Mouse (Mus musculus) monocyte, adult 2 months (primary cell): ENCODE measurements at regions not wholly inside any gene's neighbourhood (a gene's known extent, or its start where the extent isn't known, plus 50 kb on each side); places are given as distances from the start of the nearest gene placed in this dataset.

Experiments
- DNase-seq, 2 experiments: peaks; one replicate each; pipeline ENCODE4 v3.0.0; 2022; ENCODE audit warnings: low spot score in 2 of 2, low read depth in 1 of 2

GRCm38 (mm10) chr16:5829071-5829470, 56.1 kb upstream of the Rbfox1 start:
- no peak for DNase-seq

DNA sequence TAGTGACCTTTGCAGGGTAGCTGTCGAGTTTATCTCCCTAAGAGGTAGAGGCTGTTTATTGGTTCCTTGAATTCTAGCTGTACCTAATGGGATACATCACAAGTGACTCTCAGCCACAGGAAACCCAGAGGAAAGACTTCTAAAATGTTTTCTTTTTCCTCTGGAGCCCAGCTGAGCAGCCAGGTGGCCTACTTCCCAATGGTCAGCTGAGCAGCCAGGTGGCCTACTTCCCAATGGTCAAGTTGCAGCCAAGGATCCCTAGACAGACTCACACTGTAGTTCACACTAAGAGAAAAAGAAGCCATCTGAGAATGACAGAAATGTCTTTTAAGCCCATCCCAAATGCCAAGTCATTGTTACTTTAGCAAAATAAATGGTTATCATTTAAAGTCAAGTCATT, 61.8 kb upstream of the Rbfox1 start:
- DNase-seq = no peak

DNA sequence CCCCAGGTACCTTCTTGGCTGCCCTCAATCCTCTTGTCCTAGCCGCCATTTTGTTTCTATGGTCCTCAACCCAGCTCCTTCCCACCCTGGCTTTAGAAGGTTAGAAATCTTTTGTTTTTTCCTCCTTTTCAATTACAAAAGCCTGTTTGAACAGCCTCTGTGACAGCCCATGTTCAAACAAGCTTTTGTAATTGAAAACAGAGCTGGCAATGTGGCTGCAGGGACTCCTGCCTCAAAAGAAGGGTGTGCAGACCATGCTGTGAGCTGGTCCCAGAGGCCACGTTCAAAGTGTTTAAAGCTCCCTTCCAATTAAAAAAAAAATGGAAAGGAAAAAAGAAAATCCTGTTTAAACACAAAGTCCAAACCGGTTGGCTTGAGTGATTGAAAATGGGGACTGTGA, 68.0 kb upstream of the Rbfox1 start:
- no peak for DNase-seq

DNA sequence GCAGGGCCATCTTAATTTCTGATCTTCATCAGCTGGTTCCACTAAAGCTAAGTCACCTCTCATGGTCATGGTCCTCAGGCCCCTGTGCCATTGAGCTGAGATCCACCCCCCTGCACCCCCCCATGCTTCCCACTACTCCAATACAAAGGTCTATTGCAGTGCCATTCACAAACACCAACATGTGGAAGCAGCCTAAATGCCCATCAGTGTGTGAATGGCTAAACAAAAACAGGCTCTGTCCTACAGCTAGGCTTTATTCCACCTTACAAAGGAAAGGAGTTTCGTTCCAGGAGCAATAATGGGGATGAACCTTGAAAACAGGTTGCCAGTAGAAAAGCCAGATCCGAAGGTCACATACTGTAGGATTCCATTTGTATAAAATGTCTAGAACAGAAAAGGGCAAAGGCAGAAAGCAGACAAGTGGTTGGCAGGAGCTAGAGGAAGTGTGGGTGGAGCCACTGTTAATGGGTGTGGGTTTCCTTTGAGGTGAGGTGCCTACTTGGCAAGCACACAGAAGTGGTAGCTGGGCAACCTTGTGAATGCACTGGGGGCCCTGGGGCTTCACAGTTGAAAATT, 72.8 kb upstream of the Rbfox1 start:
- no peak for DNase-seq

DNA sequence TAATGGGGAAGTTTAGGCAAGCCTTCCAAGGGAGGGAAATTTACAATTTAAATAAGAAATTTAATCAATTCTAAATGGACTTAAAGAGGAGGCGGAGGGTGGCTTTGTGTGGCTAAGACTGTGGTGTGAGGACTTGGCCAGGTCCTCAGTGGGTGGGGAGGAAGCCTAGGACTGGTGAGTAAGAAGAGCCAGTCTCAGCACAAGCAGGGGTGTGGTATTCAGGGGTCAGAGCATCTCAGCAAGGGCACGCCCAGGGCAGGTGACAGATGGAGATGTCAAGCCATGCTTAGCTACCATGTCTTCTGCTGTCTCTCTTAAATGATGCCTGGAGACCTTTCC, 73.5 kb upstream of the Rbfox1 start:
- DNase-seq = no peak

GRCm38 (mm10) chr16:5810986-5811653, 74.0 kb upstream of the Rbfox1 start:
- no peak for DNase-seq

- no peak for DNase-seq
Observed at GRCm38 (mm10) chr16:5798188-5798587, 87.0 kb upstream of the Rbfox1 start.

GRCm38 (mm10) chr16:5792216-5792615, 92.9 kb upstream of the Rbfox1 start:
- DNase-seq = no peak

DNA sequence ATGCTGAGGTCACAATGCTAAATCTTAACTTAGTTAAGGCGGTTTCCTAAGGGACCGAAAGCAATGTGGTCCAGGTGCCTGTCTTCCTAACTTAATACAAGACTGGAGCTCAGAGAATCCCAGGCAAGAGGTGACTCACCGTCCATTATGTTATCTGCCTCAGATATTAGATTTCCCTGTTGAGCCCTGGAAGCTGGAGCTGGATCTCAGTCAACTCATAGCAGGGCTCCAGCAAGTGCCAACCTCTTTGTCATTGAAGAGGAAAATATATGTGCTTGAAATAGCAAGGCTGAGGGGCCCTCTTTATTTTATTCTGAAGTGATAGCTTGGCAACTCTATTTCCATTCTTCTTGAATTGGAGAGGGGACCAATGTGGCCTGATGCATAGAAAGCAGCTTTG, 95.0 kb upstream of the Rbfox1 start:
- no peak for DNase-seq

- DNase-seq = no peak
Observed at GRCm38 (mm10) chr16:5787206-5787605, 97.9 kb upstream of the Rbfox1 start.

GRCm38 (mm10) chr16:5766771-5767421, 118.3 kb upstream of the Rbfox1 start:
- no peak for DNase-seq

- no peak for DNase-seq
Observed at GRCm38 (mm10) chr16:5765143-5765542, 120.0 kb upstream of the Rbfox1 start.

- DNase-seq = no peak
Observed at GRCm38 (mm10) chr16:5760821-5761220, 124.3 kb upstream of the Rbfox1 start.

DNA sequence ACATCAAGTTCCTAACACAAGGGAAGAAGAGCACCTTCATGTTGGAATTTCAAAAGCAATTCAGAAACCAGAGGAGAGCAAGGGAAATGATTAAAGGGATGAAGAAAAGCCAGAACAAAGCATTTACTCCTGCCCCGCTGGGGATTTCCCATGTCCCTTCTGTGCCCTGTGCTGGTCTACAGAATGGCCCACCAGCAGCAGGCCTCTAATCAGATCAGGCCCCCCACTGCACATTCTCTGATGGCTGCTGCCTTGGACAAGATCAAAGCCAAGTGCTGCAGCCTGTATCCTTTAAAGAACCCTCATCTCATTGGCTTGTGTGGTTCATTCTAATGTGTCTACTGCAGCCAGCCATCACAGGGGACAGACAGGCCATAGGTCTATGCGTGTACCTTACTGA, 126.1 kb upstream of the Rbfox1 start:
- DNase-seq = no peak

DNA sequence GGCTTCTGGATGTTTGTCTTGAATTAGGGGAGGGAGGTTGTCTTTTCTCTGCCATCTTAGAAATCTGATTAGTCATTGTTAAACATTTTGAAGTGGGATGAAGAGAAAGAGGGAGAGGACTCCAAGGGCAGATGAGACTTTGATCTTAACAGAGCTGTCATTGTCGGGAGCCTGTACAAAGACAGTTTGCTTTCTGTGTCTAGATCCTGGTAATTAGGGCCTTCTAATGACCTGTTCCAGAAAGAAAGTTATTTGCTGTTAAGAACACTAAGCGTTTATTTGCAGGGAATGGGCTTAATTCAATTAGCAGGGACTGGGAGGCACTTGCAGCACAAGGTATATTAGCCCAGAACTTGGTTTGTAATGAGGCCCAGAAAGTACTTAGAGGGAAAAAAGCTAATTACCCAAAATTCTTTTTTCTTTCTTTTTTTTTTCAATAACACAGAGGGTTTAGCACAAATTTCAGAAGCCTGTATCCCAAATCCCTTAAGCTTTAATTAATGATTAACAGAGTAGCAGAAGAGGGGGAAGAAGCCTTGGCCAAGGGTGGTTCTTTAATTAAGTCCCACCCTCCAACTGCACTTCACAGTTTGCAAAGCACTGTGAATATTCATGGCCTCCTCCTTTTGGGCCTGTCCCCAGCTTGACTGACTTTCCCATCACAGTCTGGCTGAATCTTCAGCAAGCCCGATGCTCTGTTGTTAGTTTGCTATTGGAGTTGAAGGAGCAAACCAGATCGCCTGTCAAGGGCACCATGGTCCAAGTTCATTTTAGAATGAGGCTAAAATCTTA, 142.2 kb upstream of the Rbfox1 start:
- no peak for DNase-seq

DNA sequence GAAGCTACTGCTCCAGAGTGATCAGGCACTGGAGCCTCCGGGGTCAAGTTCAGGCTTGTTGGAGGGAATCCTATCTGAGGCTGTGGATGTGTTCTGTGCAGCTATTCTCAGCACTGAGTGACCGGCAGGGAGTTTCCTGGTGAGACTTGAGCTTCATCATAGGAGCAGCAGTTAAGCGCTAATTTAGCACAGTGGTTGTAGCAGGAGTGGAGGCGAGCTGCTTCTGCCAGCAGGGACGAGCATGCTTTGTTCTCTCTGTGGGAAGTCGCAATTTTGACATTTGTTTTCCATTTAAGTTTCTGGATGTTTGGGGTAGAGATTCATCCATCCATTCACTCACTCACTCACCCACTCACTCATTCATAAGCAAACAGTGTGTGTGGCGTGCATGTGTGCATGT, 144.4 kb upstream of the Rbfox1 start:
- DNase-seq = no peak

DNA sequence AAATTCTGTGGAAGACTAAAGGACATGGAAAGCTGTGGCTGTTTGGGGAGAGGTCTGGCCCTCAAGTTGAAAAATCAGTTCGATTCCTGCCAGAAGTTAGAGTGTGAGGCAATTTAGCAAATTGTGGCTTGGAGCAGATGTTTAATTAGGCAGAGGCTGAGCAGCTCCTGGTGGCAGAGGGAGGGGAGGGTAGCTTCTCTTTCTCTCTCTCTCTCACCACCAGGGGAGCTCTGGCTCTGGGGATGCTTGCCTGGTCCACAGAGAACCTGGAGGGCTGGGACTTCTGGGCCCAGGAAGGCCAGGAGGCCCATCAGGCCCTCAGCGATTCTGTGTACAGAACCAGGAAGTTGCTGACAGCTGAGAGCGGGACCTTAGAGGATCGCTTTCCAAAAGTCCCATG, 151.5 kb upstream of the Rbfox1 start:
- DNase-seq = no peak

DNA sequence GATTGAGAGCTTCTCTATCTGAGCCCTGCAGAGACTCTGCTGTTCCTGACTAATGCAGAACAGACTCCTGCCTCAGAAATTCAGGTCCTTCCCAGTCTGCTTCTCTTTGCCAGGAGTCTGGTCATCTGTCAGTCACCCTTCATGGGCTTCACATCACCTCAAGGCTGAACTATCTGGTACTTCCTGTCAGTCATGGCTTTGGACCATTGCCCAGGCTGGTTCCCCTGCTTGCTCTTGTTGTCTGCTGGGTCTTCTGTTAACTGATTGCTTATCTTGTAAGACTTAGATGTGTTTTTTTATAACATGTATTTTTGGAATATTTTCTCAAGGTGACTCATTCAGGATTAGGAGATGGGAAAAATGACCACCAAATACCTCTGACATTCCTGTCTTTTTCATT, 162.6 kb upstream of the Rbfox1 start:
- no peak for DNase-seq

GRCm38 (mm10) chr16:5713476-5713875, 171.7 kb upstream of the Rbfox1 start:
- no peak for DNase-seq

DNA sequence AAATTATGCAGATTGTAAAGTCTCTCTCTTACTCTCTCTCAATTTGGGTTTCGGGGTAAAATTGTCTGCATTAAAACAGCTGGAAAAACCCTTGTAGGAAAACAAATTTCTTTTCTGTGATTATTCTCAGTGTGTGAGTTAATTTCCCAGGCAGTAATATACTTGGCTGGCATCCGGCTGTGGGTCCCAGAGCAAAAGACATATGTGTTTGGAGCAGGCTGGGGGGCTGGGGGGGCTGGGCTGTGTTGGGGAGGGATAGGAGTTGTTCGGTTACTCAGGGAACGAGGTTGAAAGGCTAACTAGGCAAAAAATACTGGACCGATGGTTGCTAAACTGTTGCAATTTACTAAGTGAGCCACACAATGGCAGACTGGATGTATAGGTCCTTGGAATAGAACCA, 175.3 kb upstream of the Rbfox1 start:
- DNase-seq = no peak

GRCm38 (mm10) chr16:5700731-5701255, 184.4 kb upstream of the Rbfox1 start:
- no peak for DNase-seq

- no peak for DNase-seq
Observed at GRCm38 (mm10) chr16:5688322-5688721, 196.8 kb upstream of the Rbfox1 start.
